Mouse (Mus musculus) central nervous system, embryonic 18 days (tissue): ENCODE measurements around the gene Hoxd8. TPM values are rescaled to one million over a fixed set of nuclear protein-coding genes. Genes with fewer than 3 reads are reported as not detected.

ENCODE experiments used
- polyA plus RNA-seq: library from polyadenylated mRNA; depleted of rRNA; stranded (reverse); fragments of >200 nt; gene quantifications from 2 replicates; pipeline ENCODE4 v1.2.3, GENCODE M21; 2012; rRNA removed

The Hoxd8 gene
- 0.12 and 0.19 TPM in 2 replicates for polyA plus RNA-seq

DNA sequence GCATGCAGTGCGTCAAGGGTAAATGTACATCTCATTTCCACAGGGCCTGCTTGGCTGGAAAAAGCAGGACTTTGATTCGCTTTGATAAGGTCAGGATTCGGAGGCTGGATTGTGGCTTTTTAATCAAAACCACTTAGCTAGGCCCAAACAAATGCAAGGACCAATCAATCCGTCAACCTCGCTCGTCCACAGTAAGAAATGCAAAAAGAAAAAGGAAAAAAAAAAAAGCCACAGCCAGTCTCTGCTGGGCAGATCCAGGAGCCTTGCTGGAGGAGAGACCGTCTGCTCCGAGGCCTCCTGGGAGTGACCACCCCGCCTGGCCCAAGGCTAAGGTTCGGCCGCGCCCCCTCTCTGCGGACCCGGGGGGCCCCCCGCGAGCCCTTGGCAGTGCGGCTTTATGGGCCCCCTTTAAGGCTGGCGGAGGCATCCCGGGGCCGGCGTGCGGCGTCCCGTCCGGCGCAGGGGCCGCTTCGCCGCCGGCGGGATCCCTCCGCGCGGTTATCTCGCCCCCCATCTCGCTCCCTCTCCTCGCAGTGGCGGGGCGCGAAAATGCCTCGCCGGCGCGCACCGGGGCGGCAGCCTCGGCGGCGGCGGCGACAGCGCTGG lies at the start of gene Hoxd8:
Gene Hoxd8, plus strand, starts transcription at position 223 of the 606 bp plus-strand sequence.

DNA sequence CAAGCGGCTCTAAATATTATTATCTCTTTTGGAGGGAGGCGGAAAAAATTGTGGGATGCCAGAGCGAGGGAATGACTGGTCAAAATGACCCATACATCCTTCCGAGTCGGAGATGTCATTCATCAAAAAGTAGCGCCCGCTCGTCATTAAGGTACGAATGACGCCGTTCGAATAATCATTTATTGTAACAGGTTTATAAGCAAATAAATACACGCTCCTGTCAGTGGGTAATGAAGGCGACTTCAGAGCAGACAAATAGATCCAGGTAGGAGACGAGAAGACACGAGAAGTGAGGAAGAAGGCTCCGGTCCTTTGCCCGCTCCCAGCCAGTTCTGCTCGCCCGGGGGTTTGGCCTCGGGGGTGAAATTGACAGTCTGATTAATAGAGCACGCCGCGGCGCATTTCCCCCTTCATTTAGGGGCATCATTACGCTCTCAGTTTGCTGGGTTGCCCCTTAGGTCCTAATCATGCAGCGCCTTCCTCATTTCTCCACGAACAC lies 44.9 kb upstream of the Hoxd8 start, which contains the start of gene Evx2:
Gene Evx2, minus strand, starts transcription at position 51 of the 499 bp plus-strand sequence.

DNA sequence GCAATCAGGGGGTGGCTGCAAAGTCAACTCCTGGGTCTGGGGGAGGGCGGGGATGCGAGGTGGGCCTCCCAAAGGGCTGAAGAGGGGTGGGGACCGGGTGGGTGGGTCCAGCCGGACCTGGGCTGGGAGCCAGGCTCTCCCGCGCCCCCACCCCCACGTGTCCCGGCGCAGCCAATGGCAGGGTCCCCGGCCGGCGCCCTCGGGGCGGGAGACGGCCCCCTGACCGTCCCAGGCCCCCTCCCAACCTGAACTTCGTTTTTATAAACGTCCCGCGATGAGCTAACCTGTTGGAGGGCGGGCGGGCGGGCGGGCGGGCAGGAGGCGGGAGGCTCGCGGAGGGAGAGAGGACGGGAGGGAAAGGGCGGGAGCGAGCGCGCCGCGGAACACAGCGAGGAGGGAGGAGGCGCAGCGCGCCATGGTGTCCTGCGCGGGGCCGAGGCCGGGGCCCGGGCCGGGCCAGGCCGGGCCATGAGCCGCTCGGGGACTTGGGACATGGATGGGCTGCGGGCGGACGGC lies 36.5 kb upstream of the Hoxd8 start, which contains the start of gene Hoxd13:
Gene Hoxd13, plus strand, starts transcription at position 469 of the 516 bp plus-strand sequence.

DNA sequence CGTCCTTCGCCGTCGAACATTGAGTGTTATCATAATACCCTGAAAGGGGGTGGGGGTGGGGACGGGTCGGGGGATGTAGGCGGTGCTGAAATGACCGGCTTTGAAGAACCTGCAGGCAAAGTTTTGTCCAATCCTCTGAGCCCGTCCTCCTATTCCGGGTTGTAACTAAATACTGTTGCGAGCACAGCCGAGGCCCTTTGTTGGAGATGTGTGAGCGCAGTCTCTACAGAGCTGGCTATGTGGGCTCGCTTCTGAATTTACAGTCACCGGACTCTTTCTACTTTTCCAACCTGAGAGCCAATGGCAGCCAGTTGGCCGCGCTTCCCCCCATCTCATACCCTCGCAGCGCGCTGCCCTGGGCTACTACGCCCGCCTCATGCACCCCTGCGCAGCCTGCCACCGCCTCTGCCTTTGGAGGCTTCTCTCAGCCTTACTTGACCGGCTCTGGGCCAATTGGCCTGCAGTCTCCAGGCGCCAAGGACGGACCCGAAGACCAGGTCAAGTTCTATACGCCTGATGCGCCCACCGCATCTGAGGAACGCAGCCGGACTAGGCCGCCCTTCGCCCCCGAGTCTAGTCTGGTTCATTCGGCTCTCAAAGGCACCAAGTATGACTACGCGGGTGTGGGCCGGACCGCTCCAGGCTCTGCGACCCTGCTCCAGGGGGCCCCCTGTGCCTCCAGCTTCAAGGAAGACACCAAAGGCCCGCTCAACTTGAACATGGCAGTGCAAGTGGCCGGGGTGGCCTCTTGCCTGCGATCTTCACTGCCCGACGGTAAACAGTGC lies 29.3 kb upstream of the Hoxd8 start, which contains the start of gene Hoxd12:
Gene Hoxd12, plus strand, starts transcription at position 133 of the 785 bp plus-strand sequence.

DNA sequence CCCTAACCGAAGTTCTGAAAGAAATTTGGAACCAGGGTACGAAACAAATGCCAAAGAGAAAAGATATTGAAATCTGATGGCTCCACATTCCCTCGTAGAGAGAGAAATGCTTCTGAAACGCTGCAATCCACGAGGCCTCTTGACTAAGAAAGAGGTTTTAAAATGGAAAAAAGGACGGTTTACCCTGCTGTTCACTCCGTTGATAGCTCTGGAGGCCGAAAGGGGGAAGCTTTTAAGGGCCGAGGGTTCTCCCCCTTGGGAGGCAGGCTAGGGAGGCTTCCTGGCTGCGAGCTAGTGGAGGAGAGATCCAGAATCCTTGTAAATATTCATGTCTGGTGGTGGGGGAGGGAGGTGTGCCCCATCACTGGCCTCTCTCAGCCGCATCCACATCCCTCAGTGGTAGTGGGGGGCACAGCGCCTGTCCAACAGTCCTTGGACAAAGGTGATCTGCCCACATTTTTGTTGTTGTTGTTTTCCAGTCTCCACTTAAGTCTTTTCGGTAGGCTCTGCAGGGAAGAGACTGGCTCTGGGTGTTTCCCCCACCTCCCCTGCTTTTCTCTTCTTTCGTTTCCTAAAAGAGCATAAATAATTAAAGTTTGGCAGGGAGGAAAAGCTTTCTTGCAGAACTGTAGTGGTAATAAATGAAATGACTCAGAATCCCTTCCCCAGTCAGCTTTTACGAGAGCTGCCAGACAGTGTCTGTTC lies 25.4 kb upstream of the Hoxd8 start, which contains the start of gene Hoxd11:
Gene Hoxd11, plus strand, starts transcription at position 667 of the 705 bp plus-strand sequence.

DNA sequence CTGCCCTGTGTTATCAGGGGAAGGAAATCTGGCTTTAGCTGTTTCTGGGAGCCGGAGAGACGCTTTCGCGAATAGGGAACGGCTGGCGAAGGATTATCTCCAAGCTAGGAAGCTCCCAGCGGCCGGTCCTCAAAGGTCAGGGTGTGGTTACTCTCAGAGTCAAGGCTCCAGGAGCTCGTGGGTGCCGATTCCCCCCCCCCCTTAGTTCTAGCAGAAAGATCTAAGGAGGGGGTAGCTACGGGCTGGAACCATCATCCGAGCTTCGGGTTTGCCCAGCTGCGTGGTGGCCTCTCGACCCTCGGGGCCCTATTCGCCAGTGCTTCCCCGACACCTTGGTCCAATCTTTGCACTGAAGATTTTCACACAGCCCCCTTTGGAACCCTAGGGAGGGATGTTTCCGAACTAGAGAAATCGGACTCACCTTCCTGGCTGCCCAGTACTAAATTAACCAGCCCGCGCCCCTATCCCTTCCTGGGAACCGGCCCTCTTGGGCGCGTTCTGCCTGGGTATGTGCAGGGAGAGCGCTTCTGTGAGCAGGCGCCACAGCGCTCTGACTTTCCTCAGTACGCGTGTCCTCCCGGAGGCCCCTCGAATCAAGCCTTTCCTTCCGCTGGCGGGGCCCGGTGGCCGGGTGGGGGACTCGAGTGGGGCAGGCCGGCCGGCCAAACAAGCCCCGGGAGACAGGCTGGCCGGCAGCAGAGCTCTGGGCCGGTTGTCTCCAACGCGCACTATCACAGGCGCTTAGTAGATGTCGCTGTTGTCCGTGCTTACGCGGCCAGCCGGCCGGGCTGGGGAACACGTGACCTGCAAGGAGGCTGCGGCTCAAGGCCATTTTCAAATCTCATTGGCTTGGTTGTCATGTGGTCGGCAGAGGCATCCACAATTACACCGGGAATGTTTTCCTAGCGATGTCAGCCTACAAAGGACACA lies 13.1 kb upstream of the Hoxd8 start, which contains the start of gene Hoxd10:
Gene Hoxd10, plus strand, starts transcription at position 903 of the 930 bp plus-strand sequence.

DNA sequence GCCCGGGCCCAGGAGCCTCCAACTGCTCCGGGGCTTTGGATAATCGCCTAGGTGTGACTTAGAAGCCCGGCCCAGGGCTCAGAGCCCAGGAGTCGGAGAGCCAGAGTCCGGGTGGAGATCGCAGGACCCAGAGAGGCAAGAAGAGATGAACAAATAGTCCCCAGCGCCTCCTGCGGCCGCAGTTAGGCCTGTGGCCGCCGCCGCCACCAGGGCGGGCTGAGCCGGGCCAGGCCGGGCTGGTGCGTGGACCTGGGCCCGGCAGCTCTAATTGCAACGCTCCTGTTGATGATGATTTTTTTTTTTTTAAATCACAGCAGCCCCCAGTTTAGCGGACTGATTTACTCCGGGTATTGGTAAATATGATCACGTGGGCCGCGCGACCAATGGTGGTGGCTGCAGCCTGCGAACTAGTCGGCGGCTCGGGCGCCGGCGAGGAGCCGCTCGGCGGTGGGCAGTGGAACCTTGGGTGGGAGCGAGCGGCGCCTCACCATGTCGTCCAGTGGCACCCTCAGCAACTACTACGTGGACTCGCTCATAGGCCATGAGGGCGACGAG lies 6.8 kb upstream of the Hoxd8 start, which contains the start of gene Hoxd9:
Gene Hoxd9, plus strand, starts transcription at position 161 of the 555 bp plus-strand sequence.

DNA sequence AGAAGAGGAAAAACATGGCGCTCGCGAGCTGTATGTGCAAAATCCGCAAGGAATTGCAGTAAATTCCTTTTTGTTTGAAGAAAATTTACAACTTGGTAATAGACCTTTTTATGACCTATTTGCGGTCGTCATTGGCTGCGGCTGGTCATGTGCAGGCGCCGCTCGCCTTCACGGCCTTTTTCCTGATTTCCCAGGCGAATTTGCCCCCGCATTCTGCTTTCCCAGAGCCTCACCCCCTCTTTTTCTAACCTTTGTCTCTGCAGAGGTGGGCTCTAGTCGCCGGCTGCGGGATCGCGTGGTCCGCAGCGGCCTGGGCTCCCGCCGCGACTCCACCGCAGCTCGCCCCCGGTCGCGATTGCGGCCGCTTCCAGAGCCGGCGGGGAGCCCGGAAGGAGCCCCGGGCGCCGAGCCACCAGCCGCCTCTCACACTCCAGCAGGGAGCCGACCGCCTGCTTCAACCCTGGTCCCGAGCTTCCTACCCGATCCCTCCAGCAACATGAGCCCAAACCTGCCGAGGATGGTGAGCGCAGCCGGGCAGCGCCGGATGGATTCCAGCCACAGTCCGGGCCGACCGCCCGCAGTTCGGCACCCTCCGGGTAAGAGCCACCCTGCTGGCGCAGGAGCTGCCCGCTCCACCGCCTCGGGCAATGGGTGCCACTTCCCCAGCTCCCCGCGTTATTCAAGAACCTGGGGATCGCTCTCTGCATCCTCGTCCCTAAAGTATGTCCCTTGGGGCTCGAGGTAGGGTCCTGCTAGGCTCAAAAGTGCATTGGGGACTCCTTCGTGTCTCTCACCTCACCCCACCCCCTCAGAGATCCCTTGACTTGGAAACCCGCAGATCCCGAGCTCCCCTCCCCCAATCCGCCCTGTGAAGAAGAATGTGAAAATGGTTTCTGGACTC lies 7.6 kb downstream of the Hoxd8 start, which contains the start of the genes Hoxd3 and Hoxd4:
Gene Hoxd3, plus strand, starts transcription at position 207 of the 901 bp plus-strand sequence.
Gene Hoxd4, plus strand, starts transcription at position 209 of the 901 bp plus-strand sequence.

DNA sequence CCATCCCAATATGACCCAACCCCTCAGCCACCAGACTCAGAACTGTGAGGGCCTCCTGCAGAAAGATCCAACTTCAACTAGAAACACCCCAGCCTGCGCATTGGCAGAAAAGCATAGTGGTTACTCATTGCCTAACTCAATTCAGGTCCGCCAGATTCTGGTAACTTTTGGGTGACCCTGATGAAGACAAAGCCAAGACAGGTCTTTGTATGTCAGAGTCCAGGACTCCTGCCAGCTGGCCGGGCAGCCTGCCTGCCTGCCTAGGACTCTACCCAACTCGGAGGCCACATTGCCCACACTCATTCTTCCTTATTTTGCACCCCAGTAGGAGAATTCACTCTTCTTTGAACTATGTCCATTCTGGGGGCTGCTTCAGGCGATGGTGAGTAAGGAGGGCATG lies 22.1 kb downstream of the Hoxd8 start, which contains the start of gene Gm28230:
Gene Gm28230, plus strand, starts transcription at position 178 of the 400 bp plus-strand sequence.

Other genes with a start within 250 kb of the Hoxd8 start
- gene Lnpk, start 125.2 kb upstream of the Hoxd8 start, polyA plus RNA-seq: 29.8 and 32.9 TPM in 2 replicates
- 0.80 and 0.93 TPM in 2 replicates for gene Evx2, start 45.1 kb upstream of the Hoxd8 start, polyA plus RNA-seq
- gene Hoxd13, start 36.3 kb upstream of the Hoxd8 start, polyA plus RNA-seq: 0.05 and 0.08 TPM in 2 replicates
- not detected in 2 replicates for gene Hoxd12, start 29.6 kb upstream of the Hoxd8 start, polyA plus RNA-seq
- not detected in 2 replicates for gene Hoxd11, start 25.1 kb upstream of the Hoxd8 start, polyA plus RNA-seq
- gene Hoxd10, start 12.7 kb upstream of the Hoxd8 start, polyA plus RNA-seq: not detected in 2 replicates
- 0.04 TPM in 1 of 2 replicates, not detected in the other for gene Hoxd9, start 6.9 kb upstream of the Hoxd8 start, polyA plus RNA-seq
- 0.05 and 2.5 TPM in 2 replicates for gene Hoxd3, start 7.3 kb downstream of the Hoxd8 start, polyA plus RNA-seq
- gene Hoxd4, start 7.3 kb downstream of the Hoxd8 start, polyA plus RNA-seq: 0.23 and 0.33 TPM in 2 replicates
- gene Gm28230, start 22.1 kb downstream of the Hoxd8 start, polyA plus RNA-seq: 0.04 TPM in 1 of 2 replicates, not detected in the other
- 0.66 TPM in 1 of 2 replicates, not detected in the other for gene Hoxd1, start 58.4 kb downstream of the Hoxd8 start, polyA plus RNA-seq
- gene Mtx2, start 121.2 kb downstream of the Hoxd8 start, polyA plus RNA-seq: 88.3 and 101 TPM in 2 replicates